8 mouse cellular contexts compared by ENCODE assay signal in the genomic region with DNA sequence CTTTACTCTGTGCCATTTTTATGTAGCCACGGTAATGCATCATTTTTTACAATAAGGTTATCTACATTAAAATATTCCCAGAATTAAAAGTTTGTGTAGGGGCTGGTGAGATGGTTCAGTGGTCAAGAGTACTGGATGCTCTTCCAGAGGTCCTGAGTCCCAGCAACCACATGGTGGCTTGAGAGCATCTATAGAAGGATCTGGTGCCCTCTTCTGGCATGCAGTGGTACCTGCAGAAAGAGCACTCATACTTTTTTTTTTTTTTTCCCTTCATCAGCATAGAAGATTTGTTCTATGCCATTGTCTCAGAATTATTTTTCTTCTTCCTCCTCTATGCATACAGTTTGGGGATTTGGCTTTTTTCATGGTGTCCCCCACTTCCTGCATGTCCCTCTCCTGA.
A peak's percentile ranks its signal among the peaks of the same experiment; 100 is the strongest.
DNase-seq lines count a peak whose midpoint lies in the region; ATAC-seq and TF ChIP-seq lines count a peak whose summit lies in the region.

No protein-coding gene starts in this region.

- no peak overlapping the region for H3K4me3 ChIP-seq in thymus, adult 2 months (ENCODE audit: control insufficient read depth, insufficient read depth, low read length)
- H3K4me3 ChIP-seq in embryonic facial prominence, embryonic 11.5 days (ENCODE audit: low read depth, low read length), result no peak overlapping the region

- no peaks in the 10 kb centered on the region for H3K36me3 ChIP-seq in thymus, adult 2 months (ENCODE audit: control insufficient read depth, insufficient read depth, low read length)
- H3K36me3 ChIP-seq in embryonic facial prominence, embryonic 11.5 days (replicated peaks; ENCODE audit: control insufficient read depth, insufficient read depth, low read depth, low read length), result no peaks in the 10 kb centered on the region

- no peaks in the 10 kb centered on the region for H3K27me3 ChIP-seq in thymus, adult 2 months (ENCODE audit: control insufficient read depth, insufficient read depth, low read length)
- no peaks in the 10 kb centered on the region for H3K27me3 ChIP-seq in embryonic facial prominence, embryonic 11.5 days (ENCODE audit: control insufficient read depth, insufficient read depth, low read length)

- no peaks in the 10 kb centered on the region for H3K4me1 ChIP-seq in thymus, adult 2 months (replicated peaks; ENCODE audit: control insufficient read depth, insufficient read depth, low read length)
- H3K4me1 ChIP-seq in embryonic facial prominence, embryonic 11.5 days (ENCODE audit: control insufficient read depth, insufficient read depth, low read length), result no peaks in the 10 kb centered on the region

- no peak for ATAC-seq in embryonic facial prominence, embryonic 11.5 days (replicated peaks; ENCODE audit: insufficient number of reproducible peaks, low FRiP score, low TSS enrichment, low read depth)

- no peaks in the 10 kb centered on the region for H3K9me3 ChIP-seq in embryonic facial prominence, embryonic 11.5 days (replicated peaks; ENCODE audit: control insufficient read depth, low read length)

- 46% methylated on average over 1 of the region's 1 CpGs for WGBS in thymus, adult 2 months
- 33% methylated on average over 1 of the region's 1 CpGs for whole genome bisulfite sequencing in embryonic facial prominence, embryonic 11.5 days

- no peak overlapping the region for H3K4me2 ChIP-seq in embryonic facial prominence, embryonic 11.5 days (ENCODE audit: low read depth, low read length)

- peak; percentile 12 for DNase-seq in gastrocnemius, postnatal 10 days
- DNase-seq in gastrocnemius, adult 8-10 months (ENCODE audit: low spot score in 2 of 2), result no peak
- peak; percentile 46 for DNase-seq in thymus, adult 2 months
- no peak for DNase-seq in thymus, adult 18-20 months
- peak; percentile 37 for DNase-seq in embryonic facial prominence, embryonic 11.5 days (ENCODE audit: low spot score)
- peak; percentile 9 for DNase-seq in lung, postnatal 14 days
- no peak for DNase-seq in ovary, postnatal 14 days (ENCODE audit: low spot score)
- DNase-seq in testis, postnatal 10 days (ENCODE audit: low spot score), result no peak

- H3K9ac ChIP-seq in embryonic facial prominence, embryonic 11.5 days (replicated peaks; ENCODE audit: low read length), result no peak overlapping the region

- no peak for TF ChIP-seq POLR2A in thymus, adult 2 months (IDR thresholded peaks at IDR 0.05; ENCODE audit: control insufficient read depth, extremely low read depth, insufficient read depth, low read length, poor library complexity)

- no peak overlapping the region for H3K27ac ChIP-seq in thymus, adult 2 months (ENCODE audit: control insufficient read depth, insufficient read depth, low read length)
- no peak overlapping the region for H3K27ac ChIP-seq in embryonic facial prominence, embryonic 11.5 days (replicated peaks; ENCODE audit: low read depth, low read length)

- no peak for TF ChIP-seq CTCF in thymus, adult 2 months (IDR thresholded peaks at IDR 0.05; ENCODE audit: borderline replicate concordance, control insufficient read depth, extremely low read depth, insufficient read depth, low read length, poor library complexity)

Comparison
In these comparisons a context has a peak if more than half of its experiments do, and no peak if none do; other contexts are left out.
1. DNase-seq: peak in gastrocnemius, postnatal 10 days (single experiment), thymus, adult 2 months (single experiment), embryonic facial prominence, embryonic 11.5 days (single experiment) and lung, postnatal 14 days (single experiment); none in gastrocnemius, adult 8-10 months (0 of 2), thymus, adult 18-20 months (0 of 2), ovary, postnatal 14 days (single experiment) and testis, postnatal 10 days (single experiment).